Mouse (Mus musculus) limb, embryonic 11.5 days (tissue): ENCODE data around the gene Tcam1. TPM values are rescaled to one million over a fixed set of nuclear protein-coding genes. Genes with fewer than 3 reads are reported as not detected.

Experiments used
- ATAC-seq: fragments of 200-750 bp; cut with Nextera tagmentation; 2 replicates; pipeline ENCODE4 v1.8.0; 2017; ENCODE audit warnings: low read depth; ENCODE audit not compliant: insufficient number of reproducible peaks, low FRiP score, low TSS enrichment
- DNase-seq: peaks from one replicate; pipeline ENCODE4 v3.0.0-alpha.2; 2015; ENCODE audit warnings: low spot score
- H3K27ac ChIP-seq: fragments of 300-500 bp; sonication (generic); replicated peaks from 2 replicates; pipeline ENCODE4 v1.5.1; 2014; ENCODE audit warnings: low read depth, mild to moderate bottlenecking, low read length
- H3K27me3 ChIP-seq: fragments of 300-500 bp; sonication (generic); 2 replicates; pipeline ENCODE4 v1.6.1; 2014; ENCODE audit warnings: mild to moderate bottlenecking, low read length, mixed read lengths; ENCODE audit not compliant: control insufficient read depth, insufficient read depth
- H3K36me3 ChIP-seq: fragments of 300-500 bp; sonication (generic); 2 replicates; pipeline ENCODE4 v1.6.1; 2014; ENCODE audit warnings: mild to moderate bottlenecking, low read length, moderate library complexity, mixed read lengths; ENCODE audit not compliant: control insufficient read depth, insufficient read depth
- H3K4me1 ChIP-seq: fragments of 300-500 bp; sonication (generic); 2 replicates; pipeline ENCODE4 v1.6.1; 2014; ENCODE audit warnings: low read length, mixed read lengths; ENCODE audit not compliant: control insufficient read depth, insufficient read depth
- H3K4me2 ChIP-seq: fragments of 300-500 bp; sonication (generic); 2 replicates; pipeline ENCODE4 v1.6.1; 2014; ENCODE audit warnings: low read depth, mild to moderate bottlenecking, moderate library complexity; ENCODE audit not compliant: severe bottlenecking
- H3K4me3 ChIP-seq: fragments of 300-500 bp; sonication (generic); 2 replicates; pipeline ENCODE4 v1.5.1; 2014; ENCODE audit warnings: low read depth, low read length
- H3K9ac ChIP-seq: fragments of 300-500 bp; sonication (generic); 2 replicates; pipeline ENCODE4 v1.6.1; 2014; ENCODE audit warnings: mild to moderate bottlenecking, low read length
- H3K9me3 ChIP-seq: fragments of 300-500 bp; sonication (generic); 2 replicates; pipeline ENCODE4 v1.6.1; 2016; ENCODE audit warnings: low read length; ENCODE audit not compliant: control insufficient read depth
- WGBS: fragments of 180-500 bp; shearing (Covaris S2); extraction: QIAGEN DNeasy Blood & Tissue Kit; methylation state at CpG from one replicate; pipeline ENCODE4 v1.1.7; 2014; 5-methylcytosine and 5-hydroxymethylcytosine counted together
- polyA plus RNA-seq: library from polyadenylated mRNA; unstranded; fragments of >200 nt; fragmentation: Nextera tagmentation; extraction: Ambion mirVana; gene quantifications from 2 replicates; pipeline ENCODE4 v1.2.1, GENCODE M21; 2014

Tcam1 gene
- polyA plus RNA-seq, 1 experiment from 2014 or later: 0.29 TPM

DNA sequence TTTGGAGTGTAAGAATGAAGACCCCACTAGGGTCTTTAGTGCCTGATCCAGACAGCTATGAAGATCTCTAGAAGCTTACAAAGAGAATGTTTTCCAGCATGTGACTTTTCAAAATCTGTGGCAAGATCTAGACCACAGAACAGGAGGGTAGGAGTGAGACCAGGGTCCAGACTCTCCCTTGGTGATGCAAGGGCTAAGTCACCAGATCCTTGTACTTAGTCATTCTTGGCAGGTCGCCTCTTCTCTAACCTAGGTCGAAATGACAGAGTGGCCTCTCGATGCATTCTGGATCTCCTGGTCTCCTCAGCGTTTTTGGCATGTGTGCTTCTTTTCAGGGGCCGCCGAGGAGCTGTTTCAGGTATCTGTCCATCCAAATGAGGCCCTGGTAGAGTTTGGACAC, 6.0 kb downstream of the Tcam1 start:
- no peaks in the 10 kb centered on the region for H3K4me1 ChIP-seq
- WGBS: 86% methylated on average over 6 of the region's 6 CpGs

DNA sequence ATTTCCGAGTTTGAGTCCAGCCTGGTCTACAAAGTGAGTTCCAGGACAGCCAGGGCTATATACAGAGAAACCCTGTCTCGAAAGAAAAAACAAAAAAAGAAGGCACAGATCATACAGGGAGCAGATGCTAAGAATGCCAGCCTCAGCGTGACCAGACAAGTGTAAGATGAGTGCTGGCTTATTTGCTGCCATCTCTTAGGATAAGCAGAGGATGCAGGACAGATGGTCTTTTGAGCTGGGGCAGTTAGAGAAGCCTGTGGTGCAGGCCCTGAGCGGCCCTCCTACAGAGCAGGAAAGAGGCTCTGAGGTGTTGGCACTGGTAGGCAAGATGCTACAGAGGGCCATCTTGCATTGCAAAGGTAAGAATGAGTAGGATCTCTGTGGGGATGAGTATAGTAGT, 6.9 kb downstream of the Tcam1 start:
- Histone ChIP-seq H3K4me1 (no peaks in the 10 kb centered on the region), H3K4me3 (no peak overlapping the region), H3K4me2 (no peak overlapping the region), H3K9ac (no peak overlapping the region), H3K9me3 (no peaks in the 10 kb centered on the region), H3K27ac (no peak overlapping the region), H3K27me3 (no peaks in the 10 kb centered on the region), H3K36me3 (no peaks in the 10 kb centered on the region)
- DNase-seq (no peak), ATAC-seq (no peak)
- 86% methylated on average over 4 of the region's 4 CpGs for whole genome bisulfite sequencing

More for the DNA sequence above, 6.0 kb downstream of the Tcam1 start:
- ATAC-seq (no peak), DNase-seq (no peak)
- Histone ChIP-seq H3K36me3 (no peaks in the 10 kb centered on the region), H3K9me3 (no peaks in the 10 kb centered on the region), H3K27me3 (no peaks in the 10 kb centered on the region), H3K4me2 (no peak overlapping the region), H3K27ac (no peak overlapping the region), H3K9ac (no peak overlapping the region), H3K4me3 (no peak overlapping the region)

DNA sequence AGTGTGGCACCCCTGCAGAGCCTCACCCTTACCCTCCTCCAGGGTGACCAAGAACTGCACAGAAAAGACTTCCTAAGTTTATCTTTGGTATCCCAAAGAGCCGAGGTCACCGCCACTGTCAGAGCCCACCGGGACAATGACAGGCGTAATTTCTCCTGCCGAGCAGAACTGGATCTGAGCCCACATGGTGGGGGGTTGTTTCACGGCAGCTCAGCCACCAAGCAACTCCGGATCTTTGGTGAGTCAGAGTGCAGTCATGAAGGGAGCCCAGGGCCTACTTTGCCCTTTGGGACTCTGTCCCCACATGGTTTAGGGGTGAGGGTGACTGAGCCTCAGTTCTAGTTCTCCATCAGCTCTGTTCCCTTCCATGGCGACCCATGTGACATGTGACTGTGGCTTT, 7.7 kb downstream of the Tcam1 start:
- no peak overlapping the region for H3K27ac ChIP-seq
- ATAC-seq: no peak
- no peak overlapping the region for H3K9ac ChIP-seq
- DNase-seq: no peak
- no peaks in the 10 kb centered on the region for H3K36me3 ChIP-seq
- no peaks in the 10 kb centered on the region for H3K4me1 ChIP-seq
- no peaks in the 10 kb centered on the region for H3K9me3 ChIP-seq
- no peaks in the 10 kb centered on the region for H3K27me3 ChIP-seq
- H3K4me2 ChIP-seq: no peak overlapping the region
- WGBS: 84% methylated on average over 8 of the region's 8 CpGs
- no peak overlapping the region for H3K4me3 ChIP-seq

DNA sequence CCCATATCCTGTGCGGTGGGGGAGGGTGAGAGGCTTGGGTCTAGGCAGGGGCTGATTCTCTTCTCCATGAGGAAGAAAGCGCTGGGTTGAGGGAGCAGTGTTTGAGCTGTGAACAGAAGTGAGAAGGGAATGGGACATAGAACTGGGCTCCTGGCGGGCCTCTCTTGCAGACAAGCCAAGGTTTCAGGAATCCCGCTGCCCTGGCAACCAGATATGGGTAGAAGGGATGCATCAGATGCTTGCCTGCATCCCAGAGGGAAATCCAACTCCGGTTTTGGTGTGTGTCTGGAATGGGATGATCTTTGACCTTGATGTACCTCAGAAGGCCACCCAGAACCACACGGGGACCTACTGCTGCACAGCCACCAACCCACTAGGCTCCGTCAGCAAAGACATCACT, 9.7 kb downstream of the Tcam1 start:
- H3K9ac ChIP-seq: no peak overlapping the region
- H3K4me3 ChIP-seq: no peak overlapping the region
- no peaks in the 10 kb centered on the region for H3K4me1 ChIP-seq
- no peak overlapping the region for H3K4me2 ChIP-seq
- WGBS: 82% methylated on average over 7 of the region's 7 CpGs
- no peaks in the 10 kb centered on the region for H3K36me3 ChIP-seq
- ATAC-seq (no peak), DNase-seq (no peak)
- H3K27ac ChIP-seq: no peak overlapping the region
- no peaks in the 10 kb centered on the region for H3K9me3 ChIP-seq
- H3K27me3 ChIP-seq: no peaks in the 10 kb centered on the region

DNA sequence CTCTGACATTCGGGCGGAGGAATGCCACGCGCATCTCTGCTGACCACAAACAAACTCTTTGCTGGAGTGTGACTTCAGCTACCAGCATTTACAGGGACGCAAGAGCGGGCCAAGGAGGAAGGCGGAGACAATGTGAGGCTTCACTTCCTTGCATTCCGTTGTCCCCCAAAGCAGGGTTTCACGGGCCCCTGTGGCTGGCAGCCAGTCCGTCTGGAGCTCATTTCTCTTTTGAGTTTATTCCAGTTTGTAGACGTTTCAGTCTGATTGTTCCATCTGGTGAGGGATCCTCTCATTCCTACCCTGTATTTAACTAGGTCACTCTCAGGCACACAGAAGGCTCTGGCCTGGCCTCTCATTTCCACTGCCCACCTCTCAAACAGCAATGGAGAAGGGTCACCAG, 10.5 kb downstream of the Tcam1 start:
- Histone ChIP-seq H3K4me3 (no peak overlapping the region), H3K36me3 (no peaks in the 10 kb centered on the region), H3K4me2 (no peak overlapping the region), H3K27ac (no peak overlapping the region), H3K9me3 (no peaks in the 10 kb centered on the region), H3K4me1 (no peaks in the 10 kb centered on the region), H3K9ac (no peak overlapping the region), H3K27me3 (no peaks in the 10 kb centered on the region)
- WGBS: 77% methylated on average over 11 of the region's 11 CpGs
- no peak for ATAC-seq
- no peak for DNase-seq

DNA sequence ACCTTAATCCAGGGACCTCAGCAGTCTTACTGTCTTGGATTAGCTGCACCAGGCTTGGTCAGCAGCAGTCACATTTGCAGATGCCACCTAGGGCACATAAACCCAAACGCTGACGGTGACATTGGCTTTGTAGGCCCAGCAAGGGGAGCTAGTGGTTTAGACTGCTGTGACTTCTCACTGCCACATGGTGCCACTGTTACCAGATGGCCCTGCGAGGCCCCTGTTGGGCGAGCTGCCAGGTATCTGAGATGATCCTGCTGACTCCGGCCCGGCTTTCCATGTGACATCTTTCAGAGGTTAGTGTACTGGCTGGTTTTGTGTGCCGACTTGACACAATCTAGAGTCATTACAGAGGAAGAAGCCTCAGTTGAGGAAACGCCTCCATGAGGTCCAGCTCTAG, 12.9 kb downstream of the Tcam1 start:
- Histone ChIP-seq H3K4me3 (no peak overlapping the region), H3K4me2 (no peak overlapping the region), H3K27ac (no peak overlapping the region), H3K9me3 (no peaks in the 10 kb centered on the region), H3K36me3 (no peaks in the 10 kb centered on the region), H3K27me3 (no peaks in the 10 kb centered on the region), H3K9ac (no peak overlapping the region), H3K4me1 (no peaks in the 10 kb centered on the region)
- WGBS: 76% methylated on average over 8 of the region's 8 CpGs
- ATAC-seq (no peak), DNase-seq (no peak)

DNA sequence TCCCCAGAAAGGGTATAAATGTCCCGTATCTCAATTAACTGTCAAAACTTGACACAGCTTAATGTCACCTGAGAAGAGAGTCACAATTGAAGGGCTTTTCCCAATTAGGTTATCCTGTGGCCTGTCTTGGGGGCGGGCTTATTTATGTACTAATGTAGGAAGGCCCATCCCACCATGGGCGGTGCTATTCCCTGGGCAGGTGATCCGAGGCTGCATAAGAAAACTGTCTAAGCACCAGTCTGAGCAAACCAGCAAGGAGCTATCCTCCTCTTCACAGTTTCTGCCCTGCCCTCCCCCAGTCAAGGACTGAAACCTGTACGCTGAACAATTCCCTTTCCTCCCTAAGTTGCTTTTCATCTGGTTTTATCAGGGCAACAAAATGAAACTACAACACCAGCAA, 13.9 kb downstream of the Tcam1 start:
- Histone ChIP-seq H3K9me3 (no peaks in the 10 kb centered on the region), H3K27me3 (no peaks in the 10 kb centered on the region), H3K4me1 (no peaks in the 10 kb centered on the region), H3K36me3 (no peaks in the 10 kb centered on the region), H3K9ac (no peak overlapping the region), H3K27ac (no peak overlapping the region), H3K4me2 (no peak overlapping the region), H3K4me3 (no peak overlapping the region)
- ATAC-seq (no peak), DNase-seq (no peak)
- 94% methylated on average over 5 of the region's 5 CpGs for WGBS

DNA sequence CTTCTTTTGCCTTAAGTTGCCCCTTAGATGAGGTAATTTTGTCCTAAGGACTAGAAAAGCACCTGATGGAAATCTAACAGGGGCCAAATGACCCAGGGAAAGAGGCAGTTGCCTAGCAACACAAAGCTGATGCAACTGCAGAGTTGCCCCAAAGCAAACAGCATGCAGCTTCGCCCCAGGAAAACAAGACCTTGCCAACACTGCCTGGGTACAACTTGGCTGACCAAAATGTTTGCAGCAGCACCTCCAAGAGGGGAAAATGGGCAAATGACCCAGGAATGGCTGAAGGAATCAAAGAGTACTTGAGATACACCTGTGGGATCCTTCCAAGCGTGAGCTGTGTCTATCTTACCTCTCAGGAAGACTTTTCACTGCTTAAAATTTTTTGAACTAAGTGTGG, 15.4 kb downstream of the Tcam1 start:
- WGBS: 85% methylated on average over 2 of the region's 2 CpGs
- no peak overlapping the region for H3K4me2 ChIP-seq
- no peaks in the 10 kb centered on the region for H3K4me1 ChIP-seq
- no peak for ATAC-seq
- H3K36me3 ChIP-seq: no peaks in the 10 kb centered on the region
- no peak overlapping the region for H3K4me3 ChIP-seq
- H3K27ac ChIP-seq: no peak overlapping the region
- H3K27me3 ChIP-seq: no peaks in the 10 kb centered on the region
- DNase-seq: no peak
- H3K9me3 ChIP-seq: no peaks in the 10 kb centered on the region
- H3K9ac ChIP-seq: no peak overlapping the region

DNA sequence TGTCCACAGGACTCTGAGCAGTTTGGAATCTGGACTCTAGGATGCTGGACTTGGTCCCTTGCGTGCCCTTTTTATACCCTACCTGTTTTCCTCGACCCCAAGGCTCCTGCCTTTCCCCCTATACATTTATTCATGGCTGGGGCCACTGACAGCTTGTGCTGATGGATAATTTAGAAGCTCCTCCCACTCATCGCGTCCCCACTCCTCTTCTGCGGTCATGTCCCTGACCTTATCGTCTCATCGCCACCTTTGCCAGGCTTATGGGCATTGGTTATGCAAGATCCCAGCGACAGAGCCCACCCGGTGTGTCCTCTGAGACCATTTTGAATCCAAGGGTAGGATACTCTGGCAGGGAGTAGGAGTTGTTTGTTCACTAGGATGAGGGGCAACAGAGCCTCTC, 25.3 kb downstream of the Tcam1 start, which contains the start of gene Gh:
Gene Gh (minus strand): TSS at position 101 of the 400 bp plus-strand sequence.
- ATAC-seq (no peak), DNase-seq (no peak)
- no peaks in the 10 kb centered on the region for H3K9me3 ChIP-seq
- no peaks in the 10 kb centered on the region for H3K27me3 ChIP-seq
- H3K4me3 ChIP-seq: no peak within 1 kb of the TSS
- no peak within 1 kb of the TSS for H3K9ac ChIP-seq
- H3K27ac ChIP-seq: no peak within 1 kb of the TSS
- no peaks in the 10 kb centered on the region for H3K36me3 ChIP-seq
- 83% methylated on average over 9 of the region's 9 CpGs for WGBS
- H3K4me1 ChIP-seq: no peaks in the 10 kb centered on the region
- H3K4me2 ChIP-seq: no peak within 1 kb of the TSS
